Mouse (Mus musculus) thymus, adult 18-20 months (tissue): ENCODE measurements around the gene Gbp9.
"Not testable (repeated sequence)": the region's sequence is repeated elsewhere in the genome, so short reads cannot be mapped to it uniquely, and the experiment has no call there.

Experiments used
- DNase-seq, 2 experiments: peaks; one replicate each; pipeline ENCODE4 v3.0.0; 2022; ENCODE audit warnings: mixed read lengths in 2 of 2

Gbp9 gene

DNA sequence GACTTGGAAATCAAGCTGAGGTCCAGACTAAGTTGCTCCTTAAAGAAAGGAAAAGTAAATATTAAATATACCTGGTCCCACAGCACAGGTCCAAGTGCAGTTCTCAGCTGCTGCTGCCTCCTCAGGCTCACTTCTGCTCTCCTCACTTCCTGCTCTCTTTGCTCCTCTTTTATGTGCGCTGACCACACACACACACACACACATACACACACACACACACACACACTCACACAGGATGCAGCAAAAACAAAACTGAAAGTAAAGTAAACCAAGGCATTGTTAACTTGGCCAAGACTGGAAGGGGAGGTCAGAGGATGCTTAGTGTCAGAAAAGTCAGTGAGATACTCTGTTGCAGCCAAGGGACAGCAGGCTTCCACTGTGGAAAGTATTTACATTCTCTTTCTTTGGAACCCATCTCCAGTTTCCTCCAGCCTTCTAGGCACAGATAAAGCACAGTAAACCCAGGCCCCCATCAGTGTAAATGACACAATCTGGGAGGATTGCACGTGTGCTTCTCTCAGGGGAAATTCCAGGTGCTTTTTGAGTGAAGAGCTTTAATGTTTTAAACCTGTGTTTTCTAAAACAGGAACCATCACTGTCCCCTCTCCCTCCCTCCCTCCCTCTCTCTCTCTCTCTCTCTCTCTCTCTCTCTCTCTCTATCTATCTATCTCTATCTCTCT lies at the start of gene Gbp9, which contains the start of the genes Gbp8 and Gbp4:
Gene Gbp9 (minus strand): TSS at position 131 of the 680 bp plus-strand sequence.
Gene Gbp8 (minus strand): TSS at position 132 of the 680 bp plus-strand sequence.
Gene Gbp4 (minus strand): TSS at position 178 of the 680 bp plus-strand sequence.
- peak; percentile 42 to 70 for DNase-seq

DNA sequence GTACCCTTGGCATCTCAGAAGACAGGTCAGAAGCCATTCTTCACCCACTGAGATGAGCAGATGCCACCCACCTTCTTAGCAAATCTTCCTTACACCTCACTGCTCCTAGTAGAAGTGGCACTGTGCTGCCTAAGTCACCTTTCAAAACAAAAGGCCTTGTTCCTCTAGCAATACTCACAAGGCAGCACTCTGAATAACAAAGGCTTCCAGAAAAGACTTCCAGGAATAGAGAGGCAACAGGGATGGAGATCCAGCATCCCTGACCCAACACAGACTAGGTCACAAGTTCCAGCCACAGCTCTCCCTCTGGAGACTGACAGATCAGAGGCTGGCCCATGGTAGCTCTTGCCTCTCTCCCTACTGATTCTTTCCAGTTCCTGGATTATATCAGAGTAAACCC lies 42.1 kb upstream of the Gbp9 start:
- DNase-seq = no peak

DNA sequence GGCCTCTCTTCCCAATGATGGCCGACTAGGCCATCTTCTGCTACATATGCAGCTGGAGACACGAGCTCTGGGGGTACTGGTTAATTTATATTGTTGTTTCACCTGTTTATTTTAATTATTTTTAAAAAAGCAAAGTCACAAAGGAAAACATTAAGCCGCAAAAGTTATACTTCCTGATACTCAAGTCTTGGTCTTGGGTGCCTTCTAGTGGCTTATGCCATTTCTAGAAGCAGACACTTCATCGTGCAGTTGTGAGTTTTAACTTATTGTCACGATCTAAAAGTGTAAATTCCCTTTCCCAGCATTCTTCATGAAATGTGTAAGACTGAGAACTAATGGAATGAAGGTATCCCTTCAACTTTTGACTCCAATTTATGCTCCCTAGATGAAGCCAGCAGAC lies 17.2 kb upstream of the Gbp9 start:
- DNase-seq = no peak

DNA sequence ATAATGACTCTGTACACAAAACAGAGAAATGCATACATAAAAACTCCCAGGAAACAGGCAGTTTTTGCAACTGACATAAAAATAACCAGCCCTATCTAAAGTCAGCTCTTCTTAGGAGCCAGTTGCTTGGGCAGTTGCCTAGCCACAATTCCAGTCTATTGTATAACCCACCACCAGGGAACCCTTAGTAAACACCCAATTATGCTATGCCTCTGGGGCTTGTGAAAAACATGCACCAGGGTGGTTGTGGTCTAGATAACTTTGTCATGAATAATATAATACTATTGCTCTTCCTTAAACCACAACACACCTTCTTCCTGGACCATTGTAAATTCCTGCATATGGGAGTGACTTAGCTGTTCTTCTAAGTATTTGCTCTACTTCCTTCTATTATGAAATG lies 14.7 kb upstream of the Gbp9 start:
- DNase-seq = no peak

DNA sequence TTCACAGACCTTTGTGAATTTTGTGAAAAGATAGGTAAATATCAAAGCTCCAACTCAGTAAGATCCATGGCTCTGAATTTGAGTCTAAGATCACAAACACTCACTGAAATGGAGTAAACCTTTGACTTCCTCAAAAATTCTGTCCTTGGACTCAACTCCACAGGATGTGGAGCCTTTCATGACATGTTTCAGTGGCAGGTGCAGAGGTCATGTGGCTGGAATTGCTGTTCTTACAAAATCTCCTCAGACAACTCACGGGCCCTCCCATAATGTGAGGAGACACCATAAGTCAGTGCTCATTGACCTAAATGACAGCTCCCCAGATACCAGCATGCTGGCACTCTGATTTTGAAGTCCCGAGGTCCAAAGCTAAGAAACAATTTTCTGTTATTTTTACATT lies 8.7 kb upstream of the Gbp9 start:
- not testable (repeated sequence) for DNase-seq

DNA sequence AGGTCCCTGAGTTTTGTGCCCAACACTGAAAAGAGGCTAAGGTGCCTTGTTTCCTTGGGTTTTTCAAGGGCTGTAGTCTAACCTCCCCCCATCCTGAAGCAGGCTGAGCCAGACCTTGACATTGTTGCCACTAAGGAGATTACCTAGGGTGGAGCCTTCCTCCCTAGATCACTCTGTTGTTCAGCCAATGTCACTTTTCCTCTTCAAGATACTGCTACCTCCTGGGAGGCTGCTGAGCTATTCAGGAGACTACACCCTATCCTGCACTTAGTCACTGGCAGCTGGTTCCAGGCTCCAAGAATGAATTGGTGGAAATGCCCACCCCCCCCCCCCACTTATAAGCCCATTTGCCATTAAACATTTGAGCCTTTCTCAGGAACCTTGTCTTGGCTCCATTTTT lies 7.1 kb upstream of the Gbp9 start:
- no peak for DNase-seq

DNA sequence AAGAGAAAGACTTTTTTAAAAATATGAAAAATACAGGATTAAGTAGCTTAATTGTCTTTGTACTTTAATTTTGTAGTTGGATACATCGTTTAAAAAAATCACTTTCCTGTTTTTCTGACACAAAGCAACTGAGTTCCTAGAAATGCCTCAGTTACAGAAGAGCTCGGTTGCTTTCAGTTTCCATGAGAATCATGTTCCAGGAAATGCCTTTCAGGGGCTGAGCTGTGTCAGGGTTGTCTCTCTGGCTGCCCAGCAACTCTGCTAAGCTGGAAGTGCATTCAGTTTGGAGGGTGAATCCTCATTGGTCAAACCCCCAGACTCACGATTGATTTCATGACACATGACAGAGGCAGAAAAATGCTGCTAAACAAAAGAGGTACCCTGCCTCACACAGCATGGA lies 6.4 kb upstream of the Gbp9 start:
- not testable (repeated sequence) for DNase-seq

DNA sequence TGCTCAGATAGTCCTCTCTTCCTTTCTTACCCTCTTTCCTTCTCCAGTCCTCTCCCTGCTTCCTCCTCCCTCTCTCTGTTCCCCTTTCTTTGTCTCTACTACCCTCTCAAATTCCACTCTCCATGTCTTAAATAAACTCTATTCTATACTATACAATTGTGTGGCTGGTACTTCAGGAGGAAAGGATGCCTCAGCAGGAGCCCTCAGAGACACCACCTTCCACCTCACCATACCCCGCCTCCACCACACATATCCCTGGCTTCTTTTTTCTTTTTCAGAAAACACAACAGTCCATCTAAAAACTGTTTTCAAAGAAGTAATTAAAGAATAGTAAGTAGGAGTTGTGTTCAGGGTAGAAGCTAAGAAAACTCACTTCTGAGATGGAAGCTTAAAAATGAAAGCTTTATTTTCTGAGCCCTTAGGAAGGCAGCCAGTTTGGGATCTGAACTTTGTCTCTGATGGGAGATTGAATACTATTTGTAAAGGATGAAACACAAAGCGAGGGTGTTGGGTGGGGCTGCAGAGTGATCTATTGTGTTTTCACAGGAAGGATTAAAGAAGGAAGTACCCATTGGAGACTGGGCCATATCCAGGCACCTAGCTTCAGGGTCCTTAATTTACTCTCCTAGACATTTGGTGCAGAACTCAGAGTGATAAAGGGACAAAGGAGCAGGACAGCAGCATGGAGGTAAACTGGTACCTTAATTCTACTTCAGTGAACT lies 911 bp upstream of the Gbp9 start:
- DNase-seq = not testable (repeated sequence)

DNA sequence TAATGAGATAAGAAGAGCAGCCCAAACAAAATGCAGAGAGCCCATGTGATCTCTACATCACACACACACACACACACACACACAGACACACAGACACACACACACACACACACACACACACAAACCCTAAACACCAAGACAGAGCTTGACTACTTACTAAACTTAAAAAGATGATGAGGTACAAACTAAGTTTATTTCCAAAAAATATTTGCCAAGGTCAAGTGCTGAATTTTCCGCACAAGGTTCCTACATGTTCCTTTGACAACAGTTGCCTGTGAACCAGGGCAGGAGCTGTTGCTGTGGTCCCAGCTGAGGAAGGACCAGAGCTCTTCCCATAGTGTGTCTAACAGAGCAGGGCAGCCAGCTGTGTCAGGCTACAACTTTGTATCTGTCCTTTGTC lies 433 bp downstream of the Gbp9 start:
- peak in 1 of 2 experiments; percentile 29 for DNase-seq

DNA sequence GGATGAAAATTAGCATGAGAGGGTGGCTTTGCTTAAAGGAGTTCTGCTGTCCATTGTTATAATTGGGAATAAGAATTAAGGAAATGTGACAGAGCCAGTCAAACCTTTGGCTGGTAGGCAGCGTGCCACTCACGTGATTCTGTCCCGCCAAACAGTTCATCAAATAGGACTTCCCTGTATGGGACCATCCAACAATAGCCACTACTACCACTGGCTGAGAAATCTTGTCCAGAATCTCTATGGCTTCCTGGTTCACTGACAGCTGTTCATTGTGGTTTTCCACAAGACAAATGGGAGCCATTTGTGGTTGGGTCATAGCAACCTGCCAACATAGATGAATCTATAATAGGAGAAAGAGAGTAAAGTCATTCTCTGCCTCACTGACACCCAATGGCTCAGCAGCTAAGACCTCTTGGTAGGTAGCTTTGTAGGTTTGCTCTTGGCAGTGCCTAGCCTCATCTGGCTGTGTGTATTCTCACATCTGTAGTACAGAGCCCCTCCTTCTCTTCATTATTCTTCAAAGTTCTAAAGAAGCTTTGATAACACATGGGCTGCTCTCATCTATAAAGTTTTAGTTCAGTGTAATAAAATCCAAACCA lies 2.5 kb downstream of the Gbp9 start:
- DNase-seq = not testable (repeated sequence)

DNA sequence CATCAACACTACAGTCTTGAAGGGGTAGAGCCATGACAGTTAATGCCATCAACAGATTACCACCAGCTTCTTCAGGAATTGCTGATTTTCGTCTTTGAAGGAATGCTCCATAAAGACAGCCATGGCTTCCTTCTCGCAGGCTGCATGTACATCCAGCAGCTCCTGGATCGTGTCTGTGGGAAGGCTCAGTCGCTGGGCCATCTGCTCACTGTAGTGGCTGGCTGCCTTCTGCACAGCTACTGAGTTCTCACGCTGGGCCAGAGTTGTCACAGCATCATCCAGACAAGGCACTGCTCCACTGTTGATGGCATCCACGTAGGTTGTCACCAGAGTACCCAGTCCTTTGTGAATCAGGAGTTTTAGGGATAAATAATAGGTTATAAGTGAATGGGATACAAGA lies 17.6 kb downstream of the Gbp9 start:
- not testable (repeated sequence) for DNase-seq

DNA sequence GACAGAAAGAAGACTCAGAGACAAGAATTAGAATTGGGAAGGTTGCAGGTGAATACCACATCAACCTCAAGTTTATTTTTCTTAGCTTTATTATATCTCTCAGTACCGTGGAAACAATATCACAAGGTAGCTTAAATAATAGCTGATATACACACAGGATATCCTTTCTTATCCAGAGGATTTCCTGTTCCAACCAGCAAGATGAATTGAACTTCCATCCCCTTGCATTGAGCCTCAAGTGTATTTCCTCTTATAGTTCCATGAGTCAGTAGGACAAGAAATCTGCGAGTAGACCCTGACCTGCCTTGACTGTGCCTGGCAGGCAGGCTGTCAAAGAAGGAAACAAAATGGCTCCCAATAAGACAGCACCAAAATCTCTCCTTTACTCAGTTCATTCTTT lies 23.6 kb downstream of the Gbp9 start:
- DNase-seq = no peak

DNA sequence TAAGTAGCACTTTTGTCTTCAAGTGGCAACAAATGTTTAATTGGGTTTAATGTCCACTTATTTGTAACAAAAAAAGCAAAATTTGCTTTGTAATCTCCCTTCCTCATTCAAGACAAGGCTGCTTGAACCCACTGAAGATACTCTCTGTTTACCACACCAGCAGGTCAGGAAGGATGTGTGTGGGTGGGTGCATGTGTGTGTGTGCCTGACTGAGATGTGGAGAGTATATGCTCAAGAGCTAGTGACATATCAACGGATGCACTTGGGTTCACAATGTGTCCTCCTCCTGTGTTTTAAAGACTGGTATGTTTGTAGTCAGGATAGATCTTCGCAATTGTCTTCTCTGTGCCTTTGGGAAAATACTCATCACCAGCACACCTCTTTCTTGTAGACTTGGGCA lies 24.6 kb downstream of the Gbp9 start:
- peak; percentile 32 to 68 for DNase-seq

DNA sequence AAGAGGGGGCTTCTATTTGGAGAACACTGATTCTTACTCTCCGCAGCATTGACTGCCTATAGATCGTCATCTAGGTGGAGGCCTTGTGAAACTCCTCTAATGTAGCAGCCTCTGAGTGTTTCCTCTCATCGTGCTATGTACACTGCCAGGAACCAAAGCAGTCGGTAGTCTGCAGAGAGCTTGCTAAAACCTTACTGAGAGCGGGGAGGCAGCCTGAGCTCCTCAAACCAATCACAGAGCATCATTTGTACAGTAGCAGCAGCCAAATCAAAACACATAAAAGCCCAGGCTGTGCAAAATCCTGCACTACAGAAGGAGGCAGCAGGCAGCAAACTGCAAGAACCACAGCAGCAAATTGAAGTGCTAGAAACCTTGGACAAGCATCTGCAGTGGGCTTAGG lies 25.7 kb downstream of the Gbp9 start:
- DNase-seq = peak in 1 of 2 experiments; percentile 23

DNA sequence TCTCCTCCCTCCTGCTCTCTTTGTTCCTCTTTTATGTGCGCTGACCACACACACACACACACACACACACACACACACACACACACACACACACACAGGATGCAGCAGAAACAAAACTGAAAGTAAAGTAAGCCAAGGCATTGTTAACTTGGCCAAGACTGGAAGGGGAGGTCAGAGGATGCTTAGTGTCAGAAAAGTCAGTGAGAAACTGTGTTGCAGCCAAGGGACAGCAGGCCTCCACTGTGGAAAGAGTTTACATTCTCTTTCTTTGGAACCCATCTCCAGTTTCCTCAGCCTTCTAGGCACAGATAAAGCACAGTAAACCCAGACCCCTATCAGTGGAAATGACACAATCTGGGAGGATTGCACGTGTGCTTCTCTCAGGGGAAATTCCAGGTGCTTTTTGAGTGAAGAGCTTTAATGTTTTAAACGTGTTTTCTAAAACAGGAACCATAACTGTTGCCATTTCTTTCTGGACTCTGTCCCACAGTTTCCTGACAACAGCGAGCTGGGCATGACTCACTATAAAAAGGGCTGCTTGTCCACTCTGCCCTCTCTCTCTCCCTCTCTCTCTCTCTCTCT lies 29.0 kb downstream of the Gbp9 start:
- peak; percentile 28 to 71 for DNase-seq

DNA sequence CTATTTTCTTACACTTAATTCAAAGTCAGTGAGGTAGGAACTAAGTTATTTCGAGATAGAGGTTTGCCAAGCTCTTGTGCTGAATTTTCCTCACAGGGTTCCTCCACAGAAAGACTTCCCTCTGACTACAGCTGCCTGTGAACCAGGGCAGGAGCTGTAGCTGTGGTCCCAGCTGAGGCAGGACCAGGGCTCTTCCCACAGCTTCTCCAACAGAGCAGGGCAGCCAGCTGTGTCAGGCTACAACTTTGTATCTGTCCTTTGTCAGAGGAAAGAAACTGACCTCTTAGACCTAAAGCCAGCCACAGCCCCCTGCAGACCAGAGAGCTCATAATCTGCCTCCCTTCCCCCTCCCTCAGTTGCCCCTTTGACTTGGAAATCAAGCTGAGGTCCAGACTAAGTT lies 29.6 kb downstream of the Gbp9 start:
- peak in 1 of 2 experiments; percentile 20 for DNase-seq

DNA sequence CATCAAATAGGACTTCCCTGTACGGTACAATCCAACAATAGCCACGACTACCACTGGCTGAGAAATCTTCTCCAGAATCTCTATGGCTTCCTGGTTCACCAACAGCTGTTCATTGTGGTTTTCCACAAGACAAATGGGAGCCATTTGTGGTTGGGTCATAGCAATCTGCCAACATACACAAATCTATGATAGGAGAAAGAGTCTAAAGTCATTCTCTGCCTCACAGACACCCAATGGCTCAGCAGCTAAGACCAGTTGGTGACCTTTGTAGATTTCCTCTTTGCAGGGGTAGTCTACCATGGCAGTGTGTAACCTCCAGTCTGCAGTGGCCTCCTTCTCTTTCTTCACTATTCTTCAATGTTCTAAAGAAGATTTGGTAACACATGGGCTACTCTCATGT lies 33.6 kb downstream of the Gbp9 start:
- DNase-seq = not testable (repeated sequence)

DNA sequence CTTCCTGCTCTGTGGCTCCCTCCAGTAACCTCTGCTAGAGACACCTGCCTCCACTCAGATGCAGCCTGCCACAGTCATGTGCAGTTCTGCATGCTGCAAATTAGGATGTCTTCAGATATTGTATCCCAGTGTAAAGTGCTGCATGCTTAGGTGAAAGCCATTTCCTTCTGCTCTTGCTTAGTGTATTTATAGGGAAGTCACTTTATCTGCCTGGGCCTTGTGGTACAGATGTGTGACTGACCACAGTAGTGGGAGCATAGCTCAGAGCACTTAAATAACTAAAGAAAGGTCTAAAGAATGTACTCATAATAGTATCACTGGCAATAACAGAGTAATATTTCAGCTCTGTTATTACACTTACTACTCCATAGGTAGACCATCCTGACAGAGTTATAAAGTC lies 57.4 kb downstream of the Gbp9 start:
- DNase-seq = no peak

DNA sequence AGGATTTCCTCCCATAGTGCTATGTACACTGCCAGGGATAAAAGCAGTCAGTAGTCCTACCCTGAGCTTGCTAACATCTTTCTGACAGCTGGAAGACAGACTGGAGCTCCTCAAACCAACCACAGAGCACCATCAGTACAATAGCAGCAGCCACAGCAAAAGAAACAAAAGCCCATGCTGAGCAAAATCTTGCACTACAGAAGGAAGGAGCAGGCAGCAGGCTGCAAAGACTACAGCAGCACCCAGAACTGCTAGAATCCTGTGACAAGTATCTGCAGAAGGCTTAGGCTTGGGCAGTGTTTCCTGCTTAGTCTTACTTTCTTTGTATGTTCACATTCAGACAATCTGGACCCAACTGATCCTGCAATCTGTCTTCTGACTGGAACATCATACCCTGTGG lies 71.0 kb downstream of the Gbp9 start:
- DNase-seq = peak; percentile 36 to 71

DNA sequence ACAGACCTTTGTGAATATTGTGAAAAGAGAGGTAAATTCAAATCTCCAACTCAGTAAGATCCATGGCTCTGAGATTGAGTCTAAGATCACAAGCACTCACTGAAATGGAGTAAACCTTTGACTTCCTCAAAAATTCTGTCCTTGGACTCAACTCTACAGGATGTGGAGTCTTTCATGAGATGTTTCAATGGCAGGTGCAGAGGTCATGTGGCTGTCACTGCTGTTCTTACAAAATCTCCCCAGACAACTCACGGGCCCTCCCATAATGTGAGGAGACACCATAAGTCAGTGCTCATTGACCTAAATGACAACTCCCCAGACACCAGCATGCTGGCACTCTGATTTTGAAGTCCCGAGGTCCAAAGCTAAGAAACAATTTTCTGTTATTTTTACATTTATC lies 74.9 kb downstream of the Gbp9 start:
- DNase-seq = peak in 1 of 2 experiments; percentile 47

DNA sequence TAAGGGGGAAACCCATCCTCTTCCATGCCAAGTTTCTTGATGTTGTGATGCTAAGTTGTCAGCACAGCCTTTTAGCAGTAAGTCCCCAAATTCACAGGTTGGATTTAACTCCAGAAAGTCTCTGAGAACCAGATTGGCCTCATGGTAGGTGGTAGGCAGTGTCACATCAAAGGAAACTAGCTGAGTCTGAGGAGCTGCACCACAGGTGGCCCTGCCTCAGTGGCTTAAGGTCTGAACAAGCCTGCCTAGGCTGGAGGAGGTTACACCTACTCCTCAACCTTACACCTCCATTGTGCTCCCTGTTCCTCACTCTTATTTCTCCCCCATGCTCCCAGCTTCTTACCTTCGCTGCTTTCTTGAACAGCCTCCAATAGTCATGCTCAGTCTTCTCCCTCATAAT lies 76.0 kb downstream of the Gbp9 start:
- peak in 1 of 2 experiments; percentile 54 for DNase-seq

DNA sequence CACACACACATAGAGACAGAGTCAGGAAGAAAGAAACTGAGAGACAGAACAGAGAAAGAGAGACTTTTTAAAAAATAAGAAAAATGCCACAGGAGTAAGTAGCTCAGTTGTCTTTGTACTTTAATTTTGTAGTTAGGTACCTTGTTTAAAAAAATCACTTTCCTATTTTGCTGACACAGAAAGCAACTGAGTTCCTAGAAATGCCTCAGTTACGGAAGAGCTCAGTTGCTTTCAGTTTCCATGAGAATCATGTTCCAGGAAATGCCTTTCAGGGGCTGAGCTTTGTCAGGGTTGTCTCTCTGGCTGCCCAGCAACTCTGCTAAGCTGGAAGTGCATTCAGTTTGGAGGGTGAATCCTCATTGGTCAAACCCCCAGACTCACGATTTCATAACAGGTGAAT lies 76.9 kb downstream of the Gbp9 start:
- not testable (repeated sequence) for DNase-seq

DNA sequence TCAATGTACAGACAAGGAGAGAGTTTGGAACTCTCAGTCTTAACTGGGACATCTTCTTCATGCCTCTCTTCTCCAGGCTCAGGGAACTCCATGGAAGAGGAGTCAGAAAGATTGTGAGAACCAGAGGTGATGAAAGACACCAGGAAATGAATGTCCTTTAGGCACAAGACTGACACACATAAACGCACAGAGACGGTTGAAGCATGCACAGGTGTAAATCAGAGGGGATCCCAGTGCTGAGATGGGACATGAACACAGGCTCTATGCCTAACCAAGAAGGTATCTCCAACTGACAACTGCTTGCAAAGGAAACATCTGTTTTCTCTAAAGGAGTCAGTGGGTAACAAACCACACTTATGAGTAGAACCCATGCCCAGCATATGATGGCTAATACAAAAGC lies 79.1 kb downstream of the Gbp9 start:
- peak; percentile 35 to 71 for DNase-seq

DNA sequence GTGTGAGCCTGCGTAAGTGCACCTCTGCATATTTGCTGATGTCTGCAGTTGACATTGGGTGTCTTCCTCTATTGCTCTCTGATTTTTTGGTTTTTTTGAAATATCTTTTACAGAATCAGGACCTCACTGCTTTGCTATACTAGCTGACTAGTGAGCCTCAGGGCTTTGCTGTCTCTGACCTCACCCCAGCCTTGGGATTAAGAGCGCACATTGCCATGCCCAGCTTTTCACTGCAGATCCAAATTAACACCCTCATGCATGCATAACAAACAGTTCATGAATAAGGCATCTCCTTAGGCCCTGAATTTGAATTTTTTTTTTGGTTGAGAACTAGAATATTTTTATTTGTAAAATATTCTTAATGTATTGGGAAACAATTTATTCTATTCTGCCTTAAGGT lies 84.1 kb downstream of the Gbp9 start:
- DNase-seq = no peak
